Mouse (Mus musculus): ENCODE measurements around the gene Rpl3. TPM values are rescaled to one million over a fixed set of nuclear protein-coding genes. Genes with fewer than 3 reads are reported as not detected.

The Rpl3 gene
- polyA plus RNA-seq, 1 experiment, result 298 TPM

DNA sequence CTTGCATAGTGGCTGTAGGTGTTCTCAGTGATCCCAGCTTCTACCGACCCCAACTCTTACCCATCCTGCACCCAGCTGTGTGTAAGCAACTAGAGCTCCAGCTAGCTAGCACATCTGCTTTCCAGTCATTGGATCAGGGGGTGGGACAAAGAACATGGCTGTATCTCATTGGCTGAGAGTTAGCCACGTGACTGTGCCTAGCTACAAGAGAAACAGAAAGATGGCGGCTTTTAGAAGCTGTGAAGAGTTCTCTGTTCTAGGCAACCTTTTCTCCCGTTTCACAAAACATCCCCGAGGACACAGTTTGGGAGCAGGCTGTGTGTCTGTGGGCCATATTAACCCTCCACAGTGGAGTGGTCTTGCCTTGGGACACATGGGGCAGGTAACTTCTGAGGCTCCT lies 23.6 kb upstream of the Rpl3 start:
- no peak for TF ChIP-seq POLR2A (IDR thresholded peaks at IDR 0.05; ENCODE audit: low read depth, low read length)
- TF ChIP-seq CTCF (IDR thresholded peaks at IDR 0.05; ENCODE audit: extremely low read depth, insufficient read length, insufficient replicate concordance, low read depth, low read length), result no peak
- H3K4me3 ChIP-seq (ENCODE audit: low read depth, low read length), result no peak overlapping the region
- WGBS, result 70% methylated on average over 5 of the region's 5 CpGs
- no peak overlapping the region for H3K27ac ChIP-seq (ENCODE audit: insufficient read depth, low read depth, low read length)
- no peaks in the 10 kb centered on the region for H3K27me3 ChIP-seq (ENCODE audit: control insufficient read depth, insufficient read depth, low read length)
- no peaks in the 10 kb centered on the region for H3K4me1 ChIP-seq (ENCODE audit: control insufficient read depth, insufficient read depth, insufficient read length, low read length)
- no peaks in the 10 kb centered on the region for H3K36me3 ChIP-seq (ENCODE audit: control insufficient read depth, insufficient read depth, low read length)

DNA sequence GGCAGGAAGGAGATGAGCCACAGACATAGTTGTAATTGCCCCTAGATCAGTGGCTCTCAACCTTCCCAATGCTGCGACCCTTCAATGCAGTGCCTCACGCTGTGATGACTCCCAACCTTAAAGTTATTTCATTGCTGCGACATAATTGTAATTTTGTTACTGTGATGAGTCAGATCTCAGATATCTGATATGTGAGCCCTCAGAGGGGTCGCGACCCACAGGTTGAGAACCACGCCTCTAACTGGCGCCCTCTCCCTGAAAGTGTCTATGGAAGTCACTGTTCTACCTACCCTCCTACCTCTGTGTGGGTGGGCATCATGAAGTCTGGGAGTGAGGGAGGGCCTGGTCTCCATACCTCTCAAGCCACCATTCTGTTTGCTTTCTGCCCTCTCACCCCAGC lies 22.7 kb upstream of the Rpl3 start:
- Histone ChIP-seq H3K4me1 (ENCODE audit: control insufficient read depth, insufficient read depth, insufficient read length, low read length) (no peaks in the 10 kb centered on the region), H3K4me3 (ENCODE audit: low read depth, low read length) (no peak overlapping the region), H3K36me3 (ENCODE audit: control insufficient read depth, insufficient read depth, low read length) (no peaks in the 10 kb centered on the region), H3K27me3 (ENCODE audit: control insufficient read depth, insufficient read depth, low read length) (no peaks in the 10 kb centered on the region), H3K27ac (ENCODE audit: insufficient read depth, low read depth, low read length) (no peak overlapping the region)
- no peak for TF ChIP-seq POLR2A (IDR thresholded peaks at IDR 0.05; ENCODE audit: low read depth, low read length)
- no peak for TF ChIP-seq CTCF (IDR thresholded peaks at IDR 0.05; ENCODE audit: extremely low read depth, insufficient read length, insufficient replicate concordance, low read depth, low read length)
- WGBS, result 86% methylated on average over 7 of the region's 7 CpGs

GRCm38 (mm10) chr15:80112499-80112898 lies 20.8 kb upstream of the Rpl3 start:
- 49% methylated on average over 2 of the region's 2 CpGs for WGBS
- no peak for TF ChIP-seq POLR2A (IDR thresholded peaks at IDR 0.05; ENCODE audit: low read depth, low read length)
- TF ChIP-seq CTCF (IDR thresholded peaks at IDR 0.05; ENCODE audit: extremely low read depth, insufficient read length, insufficient replicate concordance, low read depth, low read length), result no peak
- H3K36me3 ChIP-seq (ENCODE audit: control insufficient read depth, insufficient read depth, low read length), result no peaks in the 10 kb centered on the region
- no peak overlapping the region for H3K27ac ChIP-seq (ENCODE audit: insufficient read depth, low read depth, low read length)
- H3K27me3 ChIP-seq (ENCODE audit: control insufficient read depth, insufficient read depth, low read length), result no peaks in the 10 kb centered on the region
- H3K4me3 ChIP-seq (ENCODE audit: low read depth, low read length), result no peak overlapping the region
- H3K4me1 ChIP-seq (ENCODE audit: control insufficient read depth, insufficient read depth, insufficient read length, low read length), result no peaks in the 10 kb centered on the region

- Histone ChIP-seq H3K36me3 (ENCODE audit: control insufficient read depth, insufficient read depth, low read length) (no peaks in the 10 kb centered on the region), H3K27ac (ENCODE audit: insufficient read depth, low read depth, low read length) (no peak overlapping the region), H3K4me3 (ENCODE audit: low read depth, low read length) (no peak overlapping the region), H3K27me3 (ENCODE audit: control insufficient read depth, insufficient read depth, low read length) (no peaks in the 10 kb centered on the region), H3K4me1 (ENCODE audit: control insufficient read depth, insufficient read depth, insufficient read length, low read length) (no peaks in the 10 kb centered on the region)
- TF ChIP-seq CTCF (IDR thresholded peaks at IDR 0.05; ENCODE audit: extremely low read depth, insufficient read length, insufficient replicate concordance, low read depth, low read length) (no peak), POLR2A (IDR thresholded peaks at IDR 0.05; ENCODE audit: low read depth, low read length) (no peak)
- 78% methylated on average over 12 of the region's 12 CpGs for WGBS
These were observed 19.8 kb upstream of the Rpl3 start for GRCm38 (mm10) chr15:80111436-80111835.

DNA sequence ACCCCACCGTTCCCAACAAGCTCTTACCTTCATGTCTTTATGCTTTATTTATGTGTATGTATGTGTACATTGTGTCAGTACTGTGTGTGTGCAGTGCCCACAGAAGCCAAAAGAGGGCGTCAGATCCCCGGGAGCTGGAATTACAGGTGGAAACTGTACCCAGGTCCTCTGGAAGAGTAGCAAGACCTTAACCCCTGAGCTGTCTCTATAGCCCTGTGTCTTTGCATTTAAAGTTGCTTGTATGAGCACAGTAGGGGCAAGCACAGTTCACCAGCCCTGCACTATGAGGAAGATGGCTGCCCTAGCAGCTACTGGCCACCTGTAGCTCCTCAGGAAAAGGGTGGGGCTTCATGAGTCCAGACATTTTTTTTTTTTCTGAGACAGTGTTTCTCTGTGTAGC lies 15.9 kb upstream of the Rpl3 start:
- Histone ChIP-seq H3K27ac (ENCODE audit: insufficient read depth, low read depth, low read length) (no peak overlapping the region), H3K4me1 (ENCODE audit: control insufficient read depth, insufficient read depth, insufficient read length, low read length) (no peaks in the 10 kb centered on the region; the same call in 1 of the 2 replicates), H3K36me3 (ENCODE audit: control insufficient read depth, insufficient read depth, low read length) (no peaks in the 10 kb centered on the region), H3K27me3 (ENCODE audit: control insufficient read depth, insufficient read depth, low read length) (no peaks in the 10 kb centered on the region), H3K4me3 (ENCODE audit: low read depth, low read length) (no peak overlapping the region)
- 81% methylated on average over 3 of the region's 3 CpGs for WGBS
- TF ChIP-seq POLR2A (IDR thresholded peaks at IDR 0.05; ENCODE audit: low read depth, low read length), result no peak
- no peak for TF ChIP-seq CTCF (IDR thresholded peaks at IDR 0.05; ENCODE audit: extremely low read depth, insufficient read length, insufficient replicate concordance, low read depth, low read length)

DNA sequence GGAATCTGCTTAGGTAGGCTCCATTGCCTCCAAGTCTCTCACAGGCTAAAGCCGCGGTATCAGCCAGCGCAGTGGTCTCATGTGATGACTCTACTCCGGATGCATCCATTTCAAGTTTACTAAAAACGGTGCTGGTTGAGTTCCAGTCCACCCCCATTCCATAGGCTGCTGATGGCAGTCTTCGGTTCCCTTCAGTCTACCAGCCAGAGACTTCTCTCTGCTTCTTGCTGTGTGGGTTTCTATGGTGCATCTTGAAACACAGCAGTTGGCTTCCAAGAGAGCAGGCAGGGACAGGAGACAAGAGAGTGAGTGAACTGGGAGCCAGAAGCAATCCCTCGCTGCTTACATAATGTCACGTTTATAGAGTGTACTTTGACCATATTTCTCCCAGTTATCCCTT lies 15.5 kb upstream of the Rpl3 start:
- no peak overlapping the region for H3K27ac ChIP-seq (ENCODE audit: insufficient read depth, low read depth, low read length)
- no peaks in the 10 kb centered on the region; the same call in 1 of the 2 replicates for H3K4me1 ChIP-seq (ENCODE audit: control insufficient read depth, insufficient read depth, insufficient read length, low read length)
- no peaks in the 10 kb centered on the region for H3K36me3 ChIP-seq (ENCODE audit: control insufficient read depth, insufficient read depth, low read length)
- H3K4me3 ChIP-seq (ENCODE audit: low read depth, low read length), result no peak overlapping the region
- TF ChIP-seq CTCF (IDR thresholded peaks at IDR 0.05; ENCODE audit: extremely low read depth, insufficient read length, insufficient replicate concordance, low read depth, low read length), result no peak
- TF ChIP-seq POLR2A (IDR thresholded peaks at IDR 0.05; ENCODE audit: low read depth, low read length), result no peak
- no peaks in the 10 kb centered on the region for H3K27me3 ChIP-seq (ENCODE audit: control insufficient read depth, insufficient read depth, low read length)
- WGBS, result 92% methylated on average over 8 of the region's 8 CpGs

DNA sequence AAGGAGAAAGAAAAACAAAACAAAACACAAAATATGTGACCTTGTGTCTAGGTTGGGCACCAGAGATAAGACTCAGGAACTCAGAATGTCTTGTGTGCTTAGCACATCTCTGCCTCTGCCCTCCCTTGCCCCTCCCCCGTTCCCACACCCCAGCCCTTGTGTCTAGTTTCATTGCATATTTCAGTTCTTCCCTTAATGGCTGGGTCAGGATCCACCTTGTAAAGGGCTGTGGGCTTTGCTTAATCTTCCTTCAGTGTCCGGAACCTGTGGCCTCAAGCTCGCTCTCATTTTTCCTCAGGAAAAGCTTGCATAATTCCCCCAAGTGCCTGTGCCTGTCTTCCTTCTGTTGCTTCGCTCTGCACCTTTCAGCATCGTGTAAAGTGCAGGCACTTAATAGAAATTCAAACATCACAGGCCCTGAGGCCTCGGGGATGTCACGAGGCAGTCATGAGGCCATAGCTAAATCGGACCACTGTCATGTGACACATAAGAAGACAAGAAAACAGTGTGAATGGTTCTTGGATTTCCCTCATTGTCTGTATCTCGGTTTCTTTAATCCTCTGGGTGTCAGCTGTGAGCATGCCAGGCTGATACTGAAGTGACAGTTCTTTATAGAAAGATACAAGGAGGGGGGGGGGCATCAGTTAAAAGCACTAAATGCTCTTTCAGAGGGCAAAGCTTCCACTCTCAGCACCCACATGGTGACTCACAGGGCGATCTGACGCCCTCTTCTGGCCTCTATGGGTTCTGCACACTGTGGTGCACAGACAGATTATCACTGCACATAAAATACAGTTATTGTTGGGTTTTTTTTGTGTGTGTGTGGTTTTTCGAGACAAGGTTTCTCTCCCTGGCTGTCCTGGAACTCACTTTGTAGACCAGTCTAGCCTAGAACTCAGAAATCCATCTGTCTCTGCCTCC lies 14.1 kb upstream of the Rpl3 start:
- Histone ChIP-seq H3K4me3 (ENCODE audit: low read depth, low read length) (no peak overlapping the region), H3K27ac (ENCODE audit: insufficient read depth, low read depth, low read length) (no peak overlapping the region), H3K36me3 (ENCODE audit: control insufficient read depth, insufficient read depth, low read length) (no peaks in the 10 kb centered on the region), H3K27me3 (ENCODE audit: control insufficient read depth, insufficient read depth, low read length) (no peaks in the 10 kb centered on the region), H3K4me1 (ENCODE audit: control insufficient read depth, insufficient read depth, insufficient read length, low read length) (no peaks in the 10 kb centered on the region; the same call in 1 of the 2 replicates)
- 74% methylated on average over 12 of the region's 12 CpGs for WGBS
- no peak for TF ChIP-seq CTCF (IDR thresholded peaks at IDR 0.05; ENCODE audit: extremely low read depth, insufficient read length, insufficient replicate concordance, low read depth, low read length)
- TF ChIP-seq POLR2A (IDR thresholded peaks at IDR 0.05; ENCODE audit: low read depth, low read length), result no peak

Measured in small intestine, adult 2 months (tissue).